Mouse (Mus musculus) T-helper 1 cell (primary cell): ENCODE measurements around the gene Hoxa13.

Experiments
- in situ Hi-C: fragments of 300-600 bp; cut with MboI, MseI; formaldehyde crosslinking; loops from one replicate; pipeline ENCODE4 v1.15.1; 2025; ENCODE audit warnings: high pct_unique_total_duplicates

Gene Hoxa13

DNA sequence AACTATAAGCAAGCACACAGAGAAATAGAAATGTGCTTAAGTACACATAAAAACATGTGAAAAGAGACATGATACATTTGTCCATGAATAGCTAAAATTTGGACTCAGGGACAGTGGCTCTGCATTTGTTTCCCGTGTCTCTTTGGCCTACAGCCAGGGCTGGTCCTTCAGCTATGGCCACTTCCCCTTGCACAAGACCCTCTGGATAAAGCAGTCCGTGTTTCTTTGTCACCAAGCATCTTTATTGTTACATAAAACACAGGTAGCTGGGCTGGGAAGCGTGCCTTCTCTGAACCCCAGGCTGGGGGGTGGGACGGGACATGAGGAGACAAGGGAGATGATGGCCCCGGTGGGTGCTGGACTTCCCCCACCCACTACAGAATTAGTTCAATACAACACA is 46.4 kb downstream of the Hoxa13 start:
- in situ Hi-C loops, result no loop called here

DNA sequence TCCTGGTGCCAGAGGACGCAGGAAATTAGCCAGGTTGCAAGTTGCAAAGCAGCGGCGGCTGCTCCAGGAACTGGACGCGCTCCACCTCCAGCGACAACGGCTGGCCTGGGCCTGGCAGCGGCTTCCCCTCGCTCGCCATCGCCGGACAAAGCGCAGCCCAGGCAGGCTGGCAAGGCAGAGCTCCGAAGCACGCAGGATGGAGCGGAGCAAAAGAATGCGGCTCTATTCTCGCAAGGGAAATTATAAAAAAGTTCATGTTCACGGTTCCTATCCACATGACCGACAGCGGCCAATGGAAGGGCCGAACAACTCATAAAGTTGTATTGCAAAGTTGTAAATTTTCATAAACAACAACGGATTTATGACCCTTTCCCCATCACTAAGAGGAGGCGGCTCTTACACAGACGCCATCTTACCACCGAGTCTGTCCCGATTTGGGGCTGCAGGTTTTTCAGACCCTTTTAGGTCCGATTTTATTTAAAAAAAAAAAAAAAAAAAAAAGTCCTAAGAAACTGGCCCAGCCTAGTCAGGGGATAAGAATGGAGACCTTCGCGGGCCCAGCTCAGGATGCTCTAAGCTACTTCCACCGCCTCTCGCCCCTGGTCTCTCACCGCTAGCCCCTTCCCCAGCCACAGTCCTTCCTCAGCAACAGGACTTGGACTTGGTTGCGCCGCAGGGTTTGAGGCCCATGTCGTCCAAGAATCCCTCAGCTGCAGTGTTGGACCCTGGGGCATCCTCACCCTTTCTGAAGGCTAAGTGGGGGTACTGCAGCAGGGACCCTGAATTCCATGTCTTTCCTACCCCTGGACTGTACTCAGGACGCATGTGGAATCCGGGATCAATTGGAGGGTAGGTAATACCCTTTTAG is 47.3 kb downstream of the Hoxa13 start, which contains the start of the genes Hoxa3 and Gm28308:
Gene Hoxa3 (minus strand): TSS at position 218 of the 868 bp plus-strand sequence.
Gene Gm28308 (minus strand): TSS at position 221 of the 868 bp plus-strand sequence.
- in situ Hi-C loops, result no loop called here

DNA sequence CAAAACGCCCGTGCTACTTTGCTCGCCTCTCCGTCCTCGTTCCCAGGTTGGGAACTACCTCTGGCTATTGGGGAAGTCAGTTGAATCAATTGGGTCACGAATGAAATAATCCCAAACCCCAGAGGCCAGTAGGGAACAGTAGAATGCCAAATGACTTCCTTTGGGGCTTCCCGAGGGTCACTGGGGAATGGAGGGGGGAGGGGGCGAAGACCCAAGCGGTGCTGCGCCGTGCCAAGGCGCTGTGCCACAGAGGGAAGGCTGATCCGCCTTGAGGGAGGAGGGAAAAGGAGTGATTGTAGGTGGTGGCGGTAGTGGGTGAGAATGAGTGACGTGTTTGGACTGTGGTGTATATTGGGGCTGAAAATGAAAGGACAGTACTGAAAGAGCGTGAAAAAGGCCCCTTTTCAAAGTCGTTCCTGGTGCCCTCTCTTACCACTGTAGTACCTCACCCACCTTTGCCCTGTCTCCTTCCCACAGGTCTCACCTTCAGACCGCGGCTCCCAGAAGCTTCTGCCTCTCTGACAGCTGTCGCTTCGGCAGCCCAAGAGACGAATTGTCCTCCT is 48.0 kb downstream of the Hoxa13 start:
- in situ Hi-C loops, result no loop called here

DNA sequence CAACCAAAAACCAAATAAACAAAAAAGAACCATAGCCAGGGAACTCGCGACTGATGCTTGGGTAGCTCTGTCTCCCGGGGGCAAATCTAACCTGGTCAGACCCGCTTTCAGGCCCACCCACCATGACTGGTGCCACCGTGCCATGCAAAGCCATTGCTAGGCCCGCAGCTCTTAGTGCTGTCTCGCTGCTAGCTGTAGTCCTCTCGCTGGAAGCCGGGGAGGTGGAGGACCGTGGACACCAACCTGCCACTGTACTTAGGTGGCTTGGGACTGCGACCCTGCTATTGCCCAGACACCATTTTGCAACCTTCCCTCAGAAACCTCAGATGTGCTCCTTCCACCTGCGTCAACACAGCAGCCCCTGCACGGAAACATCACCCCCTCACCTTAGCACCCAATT is 48.7 kb downstream of the Hoxa13 start:
- in situ Hi-C loops, result no loop called here

DNA sequence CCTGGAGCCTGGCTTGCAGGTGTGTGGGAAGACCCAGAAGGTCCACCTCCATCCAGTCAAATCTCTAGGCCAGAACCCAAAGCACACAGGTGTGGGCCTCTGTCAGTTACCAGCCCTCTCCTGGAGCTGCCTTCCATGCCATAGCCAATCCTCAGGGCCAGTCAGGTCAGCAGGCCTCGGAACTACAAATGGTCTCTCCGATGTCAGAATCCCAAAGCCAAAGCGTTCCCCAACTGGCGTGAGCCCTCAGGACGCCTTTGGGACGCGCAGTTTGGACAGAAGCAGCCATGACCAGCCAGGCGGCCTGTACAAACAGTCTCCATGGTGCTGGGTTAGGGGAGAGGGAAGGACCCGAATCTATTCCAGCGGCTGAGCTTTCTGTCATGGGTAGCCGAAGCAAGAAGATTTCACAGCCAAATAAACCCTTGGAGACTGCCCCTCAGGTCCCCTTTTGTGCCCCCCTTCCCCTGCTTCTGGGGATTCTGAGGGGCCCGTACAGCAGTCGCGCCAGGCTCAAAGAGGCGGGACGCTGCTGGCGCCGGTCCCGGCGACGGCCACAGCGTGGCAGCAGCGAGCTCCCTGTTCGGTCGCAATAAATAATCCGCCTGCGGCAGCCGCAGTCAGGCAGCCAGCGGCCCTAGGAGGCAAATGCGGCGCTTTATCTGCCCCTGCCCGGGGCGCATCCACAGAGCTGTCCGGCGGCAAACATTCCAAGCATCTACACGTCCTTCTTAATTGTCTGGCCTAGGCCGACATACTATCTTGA is 49.3 kb downstream of the Hoxa13 start:
- in situ Hi-C loops, result no loop called here

DNA sequence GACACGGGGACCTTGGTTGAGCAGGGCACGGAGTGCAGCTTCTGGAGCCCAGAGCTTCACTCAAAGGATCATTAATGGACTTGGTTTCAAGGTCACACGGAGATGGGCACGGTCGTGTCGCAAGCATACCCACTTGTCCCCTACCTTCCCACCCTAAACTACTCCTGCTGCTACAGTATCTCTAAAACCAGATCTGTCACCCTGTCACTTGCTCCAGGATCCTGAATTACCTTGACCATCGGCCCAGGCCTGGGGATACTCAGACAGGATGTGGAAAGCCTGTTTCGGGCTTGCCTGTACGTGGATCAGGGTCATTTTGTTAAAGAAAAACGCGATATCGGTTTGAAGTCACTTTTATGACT is 51.0 kb downstream of the Hoxa13 start:
- in situ Hi-C loops, result no loop called here

DNA sequence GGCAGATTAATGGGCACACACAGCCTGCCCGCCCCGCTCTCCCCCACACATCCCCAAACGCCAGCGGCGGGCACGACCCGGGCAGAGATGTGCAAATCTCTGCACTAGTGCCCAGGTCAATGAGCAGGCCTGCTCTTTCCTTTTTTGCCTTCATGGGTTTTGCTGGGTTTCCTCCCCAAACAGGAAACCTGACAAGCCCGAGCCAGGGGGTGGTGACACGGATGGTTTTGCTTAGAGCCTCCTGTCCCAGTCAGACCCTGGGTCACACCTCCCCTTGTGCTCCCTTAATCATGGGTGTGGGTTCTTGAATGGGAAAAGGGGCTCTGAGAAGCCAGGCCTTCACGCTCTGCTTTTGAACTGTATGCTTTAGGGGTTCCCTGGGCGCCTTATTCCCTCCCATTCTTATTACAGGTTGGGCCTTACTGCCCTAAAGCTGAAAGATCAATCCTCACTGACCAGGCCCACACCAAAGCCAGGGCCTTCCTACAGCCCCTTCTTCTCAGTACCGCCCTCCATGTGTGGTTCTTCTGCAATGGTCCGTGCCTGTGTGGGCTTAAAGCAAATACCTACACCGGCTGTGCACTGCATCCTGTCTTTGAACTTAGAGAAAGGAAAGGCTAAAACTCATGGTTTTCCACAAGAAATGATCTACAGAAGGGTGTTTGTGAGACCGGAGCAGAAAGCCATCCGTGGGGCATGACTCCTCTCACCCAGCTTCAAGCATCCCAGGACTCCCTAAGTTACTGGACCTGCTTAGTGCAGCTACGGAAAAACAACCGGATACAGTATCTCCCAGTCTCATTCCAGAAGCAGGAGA is 51.6 kb downstream of the Hoxa13 start:
- in situ Hi-C loops, result no loop called here

DNA sequence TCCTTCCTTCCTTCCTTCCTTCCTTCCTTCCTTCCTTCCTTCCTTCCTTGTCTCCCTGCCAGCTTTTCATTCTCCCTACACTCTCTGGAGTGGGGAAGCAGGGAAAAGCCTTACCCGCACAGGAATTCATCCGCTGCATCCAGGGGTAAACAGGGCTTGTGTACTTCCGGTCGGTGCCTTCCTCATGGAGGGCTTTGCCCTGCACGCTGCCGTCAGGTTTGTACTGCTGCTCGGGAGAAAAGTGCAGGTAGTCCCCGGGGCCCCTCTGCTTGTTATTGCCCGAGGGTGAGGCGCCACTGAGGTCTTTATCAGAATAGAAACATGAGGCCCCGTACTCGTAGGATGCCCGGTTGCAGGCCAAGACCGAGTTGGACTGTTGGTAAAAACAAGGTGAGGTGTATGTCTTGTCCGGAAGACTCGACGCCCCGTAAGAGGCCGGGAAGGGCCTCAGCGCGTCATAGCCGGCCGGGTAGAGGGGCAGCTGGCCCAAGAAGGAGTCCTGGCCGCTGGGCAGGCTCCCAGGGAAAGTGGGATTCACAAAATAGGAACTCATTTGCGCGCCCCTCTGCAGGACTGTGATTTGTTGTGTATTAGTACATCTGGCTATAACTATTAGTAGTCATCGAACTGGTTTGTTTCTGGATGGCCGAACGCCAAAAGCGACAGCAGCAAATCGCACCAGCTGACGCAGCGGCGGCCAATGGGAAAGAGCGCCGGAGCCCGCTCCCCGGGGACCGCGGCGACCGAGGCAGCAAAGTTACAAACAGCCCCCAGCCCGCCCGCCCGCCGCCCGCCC is 52.4 kb downstream of the Hoxa13 start, which contains the start of gene Hoxa6:
Gene Hoxa6 (minus strand): TSS at position 651 of the 796 bp plus-strand sequence.
- in situ Hi-C loops, result no loop called here
